Mouse (Mus musculus) adrenal gland, adult 2 months (tissue): ENCODE measurements around the gene Wdr20. TPM values are rescaled to one million over a fixed set of nuclear protein-coding genes. Genes with fewer than 3 reads are reported as not detected.
"Not testable (repeated sequence)": the region's sequence is repeated elsewhere in the genome, so short reads cannot be mapped to it uniquely, and the experiment has no call there.

Experiments
- DNase-seq: peaks from one replicate; pipeline ENCODE4 v3.0.0; 2021
- polyA plus RNA-seq: library from polyadenylated mRNA; depleted of rRNA; stranded (reverse); fragments of >200 nt; gene quantifications from 2 replicates; pipeline ENCODE4 v1.2.3, GENCODE M21; 2012
- total RNA-seq, 2 experiments: library from RNA; stranded (reverse); gene quantifications; 2 replicates each; pipeline ENCODE4 v1.2.3; 2021

The Wdr20 gene
- total and polyA plus RNA-seq, 3 experiments = 23.8 to 53.3 (median 46.8) TPM

- DNase-seq = no peak
These were observed 24.0 kb upstream of the Wdr20 start for GRCm38 (mm10) chr12:110713784-110714183.

GRCm38 (mm10) chr12:110714215-110714614 lies 23.5 kb upstream of the Wdr20 start:
- DNase-seq = no peak

- no peak for DNase-seq
These were observed 21.7 kb upstream of the Wdr20 start for GRCm38 (mm10) chr12:110716004-110716403.

GRCm38 (mm10) chr12:110725051-110725450 lies 12.7 kb upstream of the Wdr20 start:
- DNase-seq = no peak

- no peak for DNase-seq
These were observed 12.3 kb upstream of the Wdr20 start for GRCm38 (mm10) chr12:110725489-110725888.

GRCm38 (mm10) chr12:110726428-110726827 lies 11.3 kb upstream of the Wdr20 start:
- DNase-seq = no peak

GRCm38 (mm10) chr12:110733254-110733653 lies 4.5 kb upstream of the Wdr20 start:
- not testable (repeated sequence) for DNase-seq

GRCm38 (mm10) chr12:110736641-110737040 lies 1.1 kb upstream of the Wdr20 start:
- no peak for DNase-seq

- DNase-seq = no peak
These were observed 596 bp downstream of the Wdr20 start for GRCm38 (mm10) chr12:110738158-110738921.

- no peak for DNase-seq
These were observed 13.2 kb downstream of the Wdr20 start for GRCm38 (mm10) chr12:110750770-110751439.

- DNase-seq = no peak
These were observed 15.0 kb downstream of the Wdr20 start for GRCm38 (mm10) chr12:110752703-110753102.

- peak; percentile 27 for DNase-seq
These were observed 16.2 kb downstream of the Wdr20 start for GRCm38 (mm10) chr12:110753976-110754375.

- DNase-seq = no peak
These were observed 19.4 kb downstream of the Wdr20 start for GRCm38 (mm10) chr12:110757161-110757560.

- DNase-seq = no peak
These were observed 21.2 kb downstream of the Wdr20 start for GRCm38 (mm10) chr12:110758932-110759331.

GRCm38 (mm10) chr12:110762321-110762720 lies 24.6 kb downstream of the Wdr20 start:
- no peak for DNase-seq

- no peak for DNase-seq
These were observed 26.8 kb downstream of the Wdr20 start for GRCm38 (mm10) chr12:110764531-110764930.

- DNase-seq = no peak
These were observed 30.8 kb downstream of the Wdr20 start for GRCm38 (mm10) chr12:110768562-110768961.

GRCm38 (mm10) chr12:110769660-110770297 lies 32.0 kb downstream of the Wdr20 start:
- DNase-seq = peak; percentile 48

- peak; percentile 27 for DNase-seq
These were observed 32.9 kb downstream of the Wdr20 start for GRCm38 (mm10) chr12:110770479-110771247.

GRCm38 (mm10) chr12:110771961-110772360 lies 34.2 kb downstream of the Wdr20 start:
- no peak for DNase-seq

GRCm38 (mm10) chr12:110775628-110776426 lies 38.1 kb downstream of the Wdr20 start:
- DNase-seq = no peak
